Mouse (Mus musculus) cortical plate, adult 2 months (tissue): ENCODE results near the gene Prnp. TPM values are rescaled to one million over a fixed set of nuclear protein-coding genes. Genes with fewer than 3 reads are reported as not detected.

Experiments used
- H3K27ac ChIP-seq: fragments of 200-500 bp; 2 replicates; pipeline ENCODE4 v1.5.1; 2012; ENCODE audit warnings: low read length, control low read depth, inconsistent platforms; ENCODE audit not compliant: insufficient read depth
- H3K4me1 ChIP-seq: fragments of 200-500 bp; 2 replicates; pipeline ENCODE4 v1.6.1; 2011; ENCODE audit warnings: low read length; ENCODE audit not compliant: control insufficient read depth, insufficient read depth
- H3K4me3 ChIP-seq: fragments of 200-500 bp; 2 replicates; pipeline ENCODE4 v1.5.1; 2011; ENCODE audit warnings: mild to moderate bottlenecking, low read length, control low read depth; ENCODE audit not compliant: insufficient read depth
- CTCF ChIP-seq: fragments of 200-500 bp; IDR thresholded peaks from 2 replicates; pipeline ENCODE4 v1.5.1; 2011; ENCODE audit warnings: mild to moderate bottlenecking, control low read depth, low read length; ENCODE audit not compliant: insufficient read depth; ENCODE audit errors: extremely low read depth
- POLR2A ChIP-seq: fragments of 200-500 bp; IDR thresholded peaks from 2 replicates; pipeline ENCODE4 v1.6.1; 2011; ENCODE audit warnings: mild to moderate bottlenecking, low read length, control low read depth; ENCODE audit not compliant: insufficient read depth; ENCODE audit errors: extremely low read depth
- polyA plus RNA-seq: library from polyadenylated mRNA; depleted of rRNA; stranded (reverse); fragments of >200 nt; gene quantifications from 2 replicates; pipeline ENCODE4 v1.2.3, GENCODE M21; 2012; rRNA removed

Prnp gene
- polyA plus RNA-seq, result 704 and 765 TPM in 2 replicates

DNA sequence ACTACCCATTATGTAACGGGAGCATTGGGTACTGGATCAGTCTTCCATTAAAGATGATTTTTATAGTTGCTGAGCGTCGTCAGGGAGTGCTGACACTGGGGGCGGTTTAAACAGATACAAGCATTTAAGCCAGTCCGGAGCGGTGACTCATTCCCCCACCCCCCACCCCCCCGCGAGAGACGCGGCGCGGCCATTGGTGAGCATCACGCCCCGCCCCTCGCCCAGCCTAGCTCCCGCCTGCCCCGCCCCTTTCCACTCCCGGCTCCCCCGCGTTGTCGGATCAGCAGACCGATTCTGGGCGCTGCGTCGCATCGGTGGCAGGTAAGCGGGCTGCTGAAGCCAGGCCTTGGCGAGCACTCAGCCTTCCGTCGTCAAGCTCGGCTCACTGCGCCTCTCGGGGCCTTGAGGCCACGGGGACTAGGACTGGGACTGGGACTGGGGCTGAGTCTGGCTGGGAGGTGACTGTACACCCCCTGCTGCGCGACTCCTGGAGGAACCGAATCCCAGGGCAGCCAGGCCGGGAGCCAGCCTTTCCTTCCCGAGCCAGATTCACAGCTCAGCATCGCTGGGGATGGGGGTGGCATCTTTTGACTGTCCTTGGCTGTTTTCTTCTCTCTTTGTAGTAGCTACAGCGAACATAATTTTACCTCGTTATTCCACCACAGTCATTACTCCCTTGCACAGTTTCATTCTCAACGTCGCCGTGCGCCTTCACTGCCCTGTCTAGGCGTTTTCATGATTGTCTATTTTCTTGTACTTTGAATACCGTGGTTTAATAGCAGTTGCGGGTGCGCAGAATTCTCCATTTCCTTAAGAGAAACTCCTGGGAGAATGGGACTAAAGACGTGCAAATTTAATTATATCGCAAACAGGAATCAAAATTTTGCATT, at the start of gene Prnp, which contains the start of gene Prn:
TSS of gene Prnp (plus strand) at position 246 of the 890 bp plus-strand sequence.
TSS of gene Prn (plus strand) at position 275 of the 890 bp plus-strand sequence.
- H3K4me1 ChIP-seq, result peaks cover 9% of the 10 kb centered on the region; the same call in 1 of the 2 replicates
- no peak for TF ChIP-seq CTCF
- peak; percentile 95 for TF ChIP-seq POLR2A
- peak within 1 kb of the TSS; percentile 96 for H3K4me3 ChIP-seq
- H3K27ac ChIP-seq, result peak within 1 kb of the TSS; percentile 89

DNA sequence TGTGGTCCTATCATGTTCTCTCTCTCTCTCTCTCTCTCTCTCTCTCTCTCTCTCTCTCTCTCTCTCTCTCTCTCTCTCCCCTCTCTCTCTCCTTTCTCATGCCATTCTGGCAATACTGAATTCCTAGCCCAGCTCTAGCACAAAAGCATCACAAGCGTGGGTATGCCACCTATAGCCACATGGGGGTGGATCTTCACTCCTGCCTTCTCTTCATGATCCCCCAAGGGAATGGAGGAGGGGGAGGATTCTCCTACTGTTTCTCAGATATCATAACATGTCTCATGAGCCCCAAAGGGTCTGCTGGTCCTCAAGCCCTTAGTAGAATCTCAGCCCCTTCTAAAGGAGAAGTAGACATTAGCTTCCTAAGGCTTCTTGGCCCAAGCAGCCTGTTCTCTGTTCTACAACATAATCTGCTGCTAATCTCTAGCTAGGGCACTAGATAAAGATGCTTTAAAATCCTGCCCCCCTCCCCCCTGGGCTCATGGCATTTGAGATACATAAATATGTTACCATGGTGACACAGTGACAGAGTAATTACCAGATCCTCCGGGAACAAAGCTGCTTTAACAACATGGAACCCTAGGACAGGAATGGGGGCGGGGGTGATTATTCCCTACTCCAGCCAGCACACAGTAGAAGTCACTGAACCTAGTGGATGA, 47.0 kb upstream of the Prnp start:
- H3K27ac ChIP-seq, result peak overlapping the region; percentile 58; the same call in 1 of the 2 replicates
- TF ChIP-seq CTCF (no peak), POLR2A (no peak)
- H3K4me1 ChIP-seq, result peaks cover 7% of the 10 kb centered on the region
- no peak overlapping the region for H3K4me3 ChIP-seq

DNA sequence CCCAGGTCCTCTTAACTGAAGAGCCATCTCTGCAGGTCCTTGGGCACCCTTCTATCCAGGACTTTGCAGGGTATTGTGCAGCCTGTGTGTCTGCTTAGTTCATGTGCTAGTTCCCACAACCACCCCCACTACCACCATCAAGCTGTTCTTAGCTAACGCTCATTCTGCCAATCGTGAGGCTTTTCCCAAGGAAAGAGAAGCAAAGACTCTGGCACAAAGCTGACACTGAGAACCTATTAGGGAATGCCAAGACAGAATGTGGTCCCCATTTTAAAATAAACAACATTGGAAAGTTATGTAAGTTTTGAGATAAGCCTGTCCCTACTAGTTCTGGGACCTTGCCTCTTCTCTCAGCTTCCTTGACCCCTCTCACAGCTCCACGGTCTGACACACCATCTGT, 46.3 kb upstream of the Prnp start:
- Histone ChIP-seq H3K4me3 (no peak overlapping the region), H3K4me1 (peaks cover 7% of the 10 kb centered on the region), H3K27ac (no peak overlapping the region)
- TF ChIP-seq CTCF (no peak), POLR2A (no peak)

DNA sequence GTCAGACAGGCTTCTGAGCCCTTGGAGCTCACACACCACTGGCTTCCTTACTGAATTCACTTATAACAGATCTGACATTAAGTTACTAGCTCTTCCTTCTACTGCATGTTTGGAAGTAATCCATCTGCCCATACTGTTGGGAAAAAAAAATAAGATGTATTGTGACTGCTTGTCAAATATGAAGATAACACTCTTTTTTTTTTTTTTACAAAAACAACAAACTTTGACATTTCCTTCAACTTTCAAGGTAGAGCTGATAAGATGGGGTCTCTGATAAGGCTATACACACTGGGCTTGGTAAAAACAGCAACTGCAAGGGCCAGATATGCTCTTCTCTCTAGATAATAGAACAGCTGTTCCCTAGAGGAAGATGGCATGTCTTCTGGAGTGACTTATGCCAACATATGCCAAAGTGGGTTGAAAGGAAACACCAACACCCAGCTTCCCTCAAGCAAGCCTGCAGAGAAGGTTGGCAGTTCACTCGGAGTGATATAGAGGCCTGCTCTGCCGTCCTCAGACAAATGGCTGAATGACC, 45.4 kb upstream of the Prnp start:
- TF ChIP-seq CTCF, result no peak
- TF ChIP-seq POLR2A, result no peak
- Histone ChIP-seq H3K27ac (no peak overlapping the region), H3K4me3 (no peak overlapping the region), H3K4me1 (peaks cover 7% of the 10 kb centered on the region)

DNA sequence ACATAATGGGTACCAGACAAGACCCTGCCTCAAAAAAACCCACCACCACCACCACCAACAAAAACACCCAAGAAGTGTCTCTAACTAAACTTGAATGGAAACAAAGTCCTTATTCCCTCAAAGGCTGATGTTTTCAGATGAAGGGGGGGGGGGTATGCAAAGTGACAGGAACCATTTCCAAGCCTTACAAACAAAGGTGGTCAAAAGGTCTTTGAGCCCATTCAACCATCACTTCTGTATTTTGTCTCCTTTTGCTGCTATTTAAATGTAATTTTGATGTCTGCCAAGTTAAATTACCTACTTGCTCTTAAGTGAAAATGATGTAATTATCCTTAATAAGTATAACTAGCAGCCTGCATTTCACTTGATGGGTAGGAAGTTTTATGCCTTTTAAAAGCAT, 43.1 kb upstream of the Prnp start:
- H3K27ac ChIP-seq, result no peak overlapping the region
- TF ChIP-seq POLR2A (no peak), CTCF (no peak)
- peaks cover 7% of the 10 kb centered on the region for H3K4me1 ChIP-seq
- no peak overlapping the region for H3K4me3 ChIP-seq

DNA sequence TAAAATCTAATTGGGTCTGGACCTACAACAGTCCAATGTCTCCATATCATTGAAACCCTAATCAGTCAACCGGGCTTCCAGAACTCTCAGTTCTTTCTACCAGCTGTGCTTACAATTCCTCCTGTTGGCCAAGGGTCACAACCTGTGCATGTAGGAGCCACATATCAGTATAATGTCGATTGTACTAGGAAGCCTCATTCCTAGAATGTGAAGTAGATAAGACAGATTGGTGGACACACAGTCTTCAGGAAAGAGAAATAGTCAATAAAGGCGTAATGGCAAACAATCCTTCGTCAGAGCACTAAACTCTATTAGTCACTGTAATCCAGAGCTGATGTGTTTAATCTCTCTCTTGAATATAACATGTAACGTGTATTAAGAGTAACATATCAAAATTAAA, 40.7 kb upstream of the Prnp start:
- Histone ChIP-seq H3K4me3 (no peak overlapping the region), H3K27ac (no peak overlapping the region), H3K4me1 (peaks cover 2% of the 10 kb centered on the region)
- TF ChIP-seq CTCF, result no peak
- no peak for TF ChIP-seq POLR2A

DNA sequence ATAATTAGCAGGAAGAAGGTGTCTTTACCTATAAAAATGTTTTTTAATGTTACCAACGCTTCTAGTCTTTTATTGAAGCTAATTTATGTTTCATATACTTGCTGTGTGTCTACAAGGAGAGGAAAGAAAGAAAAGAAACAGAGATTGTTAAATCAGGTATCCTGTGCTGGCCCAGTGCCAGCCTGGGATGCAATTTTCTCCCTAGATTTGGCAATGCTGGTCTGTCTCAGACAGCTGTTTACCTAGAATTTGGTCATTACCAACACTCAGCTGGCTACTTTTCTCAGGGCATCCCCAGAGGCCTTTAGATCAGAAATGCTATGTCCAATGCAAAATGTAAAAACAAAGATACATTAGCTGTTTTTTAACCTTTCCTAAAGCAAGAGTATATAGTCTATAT, 36.4 kb upstream of the Prnp start:
- TF ChIP-seq POLR2A (no peak), CTCF (no peak)
- H3K4me1 ChIP-seq, result no peaks in the 10 kb centered on the region
- H3K4me3 ChIP-seq, result no peak overlapping the region
- no peak overlapping the region for H3K27ac ChIP-seq

DNA sequence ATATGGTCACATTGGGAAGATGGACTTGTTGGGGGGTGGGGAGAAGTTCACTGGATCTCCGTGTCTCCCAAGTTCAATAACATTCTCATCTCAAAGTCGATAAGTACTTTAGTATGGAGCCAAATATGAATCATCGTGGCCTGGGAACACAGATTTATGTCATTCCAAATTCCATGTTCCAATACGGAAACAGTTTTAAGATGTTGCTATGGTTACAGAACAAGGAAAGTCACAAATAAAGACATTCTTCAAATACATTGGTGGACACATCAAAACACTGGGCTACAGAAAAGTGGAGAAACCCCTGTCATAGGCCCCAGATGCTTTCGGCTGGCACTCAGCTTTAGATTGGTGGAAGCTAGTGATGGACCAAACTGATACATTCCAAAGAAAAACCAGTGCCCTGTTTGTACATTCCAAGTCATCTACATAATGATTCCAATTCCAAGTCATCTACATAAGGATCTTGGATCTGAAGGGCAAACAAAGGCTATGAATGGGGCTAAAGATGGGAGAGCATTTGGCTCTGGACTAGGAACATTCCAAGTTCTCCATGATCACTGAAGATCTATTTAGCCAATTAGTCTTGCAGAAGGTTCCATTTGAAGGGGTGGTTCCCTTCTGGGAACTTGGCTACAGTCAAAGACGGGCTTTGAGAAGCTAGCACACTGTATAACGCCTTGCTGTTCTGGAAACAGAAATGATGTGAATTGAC, 33.0 kb upstream of the Prnp start:
- Histone ChIP-seq H3K4me1 (no peaks in the 10 kb centered on the region), H3K27ac (no peak overlapping the region), H3K4me3 (no peak overlapping the region)
- TF ChIP-seq CTCF (no peak), POLR2A (no peak)

DNA sequence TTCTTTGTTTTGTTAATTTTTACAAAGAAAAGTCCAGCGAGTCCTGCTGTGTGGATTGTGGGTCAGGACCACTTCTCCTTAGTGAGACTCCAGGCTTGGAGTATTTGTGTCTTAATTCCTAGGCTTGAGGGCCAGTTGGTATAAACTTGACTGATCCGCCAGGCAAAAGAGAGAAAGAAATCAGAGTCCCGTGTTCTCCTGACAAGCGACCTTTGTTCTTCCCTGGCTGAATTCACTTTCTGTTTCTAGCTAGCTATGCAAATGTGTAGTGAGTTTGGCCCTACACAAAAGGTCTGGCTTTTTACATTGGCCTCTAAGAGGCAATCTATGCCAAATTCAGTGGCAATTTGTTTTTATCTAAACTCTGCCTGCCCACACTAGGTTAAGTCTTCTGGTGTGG, 28.0 kb upstream of the Prnp start:
- no peak for TF ChIP-seq POLR2A
- no peak for TF ChIP-seq CTCF
- no peak overlapping the region for H3K4me3 ChIP-seq
- 0 out of 2 replicates have a peak overlapping the region, but pooled peaks have one; percentile 79 for H3K27ac ChIP-seq

DNA sequence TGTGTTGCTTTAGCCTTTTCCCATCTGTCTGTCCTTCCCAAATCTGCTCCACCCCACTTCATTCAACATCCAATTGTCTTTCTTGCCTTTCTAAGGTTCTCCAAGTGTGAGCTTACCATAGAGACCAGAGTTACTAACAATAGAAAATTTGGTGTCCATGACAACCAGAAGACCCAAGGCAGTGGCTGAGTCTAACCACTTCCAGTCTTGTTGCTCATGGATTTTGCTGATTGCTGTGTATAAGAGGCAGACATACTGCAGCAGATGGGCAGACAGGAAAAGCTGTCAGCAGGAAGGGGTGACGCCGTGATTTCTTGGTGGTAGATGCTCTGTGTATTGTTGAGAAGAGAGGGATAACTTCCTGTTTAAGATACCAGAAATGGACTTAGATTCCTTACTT, 26.6 kb upstream of the Prnp start:
- Histone ChIP-seq H3K4me1 (peaks cover 7% of the 10 kb centered on the region), H3K27ac (no peak overlapping the region), H3K4me3 (no peak overlapping the region)
- TF ChIP-seq POLR2A (no peak), CTCF (no peak)

More for the DNA sequence above, 28.0 kb upstream of the Prnp start:
- peaks cover 7% of the 10 kb centered on the region for H3K4me1 ChIP-seq
